Mouse (Mus musculus) embryonic fibroblast, embryonic 13.5 days (primary cell): Measurements from ENCODE around the gene Bean1.

Source experiments
- CTCF ChIP-seq: IDR thresholded peaks from 2 replicates; pipeline ENCODE4 v1.5.1; 2011; ENCODE audit warnings: mild to moderate bottlenecking, control low read depth, low read length, moderate library complexity, borderline replicate concordance; ENCODE audit not compliant: insufficient read depth
- POLR2A ChIP-seq: IDR thresholded peaks from 2 replicates; pipeline ENCODE4 v1.6.1; 2011; ENCODE audit warnings: low read depth, mild to moderate bottlenecking, control low read depth, low read length, moderate library complexity

- TF ChIP-seq POLR2A = no peak
- no peak for TF ChIP-seq CTCF
These were observed 35.7 kb upstream of the Bean1 start for GRCm38 (mm10) chr8:104134521-104134920.
